Mouse (Mus musculus): ENCODE measurements around the gene Clec4a2. TPM values are rescaled to one million over a fixed set of nuclear protein-coding genes. Genes with fewer than 3 reads are reported as not detected.
"Not testable (repeated sequence)": the region's sequence is repeated elsewhere in the genome, so short reads cannot be mapped to it uniquely, and the experiment has no call there.

Gene Clec4a2
- total RNA-seq (2015) (336 and 371 TPM in 2 replicates), total RNA-seq (2017) (258 and 267 TPM in 2 replicates)

GRCm38 (mm10) chr6:123106128-123106527, at the start of gene Clec4a2:
Gene Clec4a2, plus strand, starts transcription at chr6:123106428.
- not testable (repeated sequence) for ATAC-seq (ENCODE audit: poor library complexity, severe bottlenecking)

- peak; percentile 97 for ATAC-seq (ENCODE audit: poor library complexity, severe bottlenecking)
These were observed 10.9 kb upstream of the Clec4a2 start for GRCm38 (mm10) chr6:123095125-123095843.

GRCm38 (mm10) chr6:123123195-123123594, 17.0 kb downstream of the Clec4a2 start:
- peak; percentile 89 for ATAC-seq (ENCODE audit: poor library complexity, severe bottlenecking)

- peak; percentile 39 for ATAC-seq (ENCODE audit: poor library complexity, severe bottlenecking)
These were observed 20.9 kb downstream of the Clec4a2 start for GRCm38 (mm10) chr6:123127173-123127572.

- not testable (repeated sequence) for ATAC-seq (ENCODE audit: poor library complexity, severe bottlenecking)
These were observed 31.7 kb downstream of the Clec4a2 start for GRCm38 (mm10) chr6:123137766-123138526.

GRCm38 (mm10) chr6:123170106-123170505, 63.9 kb downstream of the Clec4a2 start:
- ATAC-seq (ENCODE audit: poor library complexity, severe bottlenecking): peak; percentile 20

- peak; percentile 44 for ATAC-seq (ENCODE audit: poor library complexity, severe bottlenecking)
These were observed 64.8 kb downstream of the Clec4a2 start for GRCm38 (mm10) chr6:123171040-123171439.

GRCm38 (mm10) chr6:123172593-123172992, 66.4 kb downstream of the Clec4a2 start, which contains the start of gene Clec4b2:
Gene Clec4b2, plus strand, starts transcription at chr6:123172893.
- ATAC-seq (ENCODE audit: poor library complexity, severe bottlenecking): peak; percentile 44

- peak; percentile 82 for ATAC-seq (ENCODE audit: poor library complexity, severe bottlenecking)
These were observed 69.3 kb downstream of the Clec4a2 start for GRCm38 (mm10) chr6:123175549-123175948.

GRCm38 (mm10) chr6:123184862-123185261, 78.6 kb downstream of the Clec4a2 start:
- ATAC-seq (ENCODE audit: poor library complexity, severe bottlenecking): peak; percentile 99

Other genes with a start within 250 kb of the Clec4a2 start
- 33.0 and 34.4 TPM in 2 replicates for gene Necap1, start 232.0 kb upstream of the Clec4a2 start, total RNA-seq (2015)
- 24.9 and 25.9 TPM in 2 replicates for gene Necap1, start 232.0 kb upstream of the Clec4a2 start, total RNA-seq (2017)
- 250 and 267 TPM in 2 replicates for gene Clec4a1, start 184.6 kb upstream of the Clec4a2 start, total RNA-seq (2015)
- 93.7 and 94.5 TPM in 2 replicates for gene Clec4a1, start 184.6 kb upstream of the Clec4a2 start, total RNA-seq (2017)
- gene Clec4a3, start 153.9 kb upstream of the Clec4a2 start, total RNA-seq (2015): 175 and 204 TPM in 2 replicates
- 148 and 150 TPM in 2 replicates for gene Clec4a3, start 153.9 kb upstream of the Clec4a2 start, total RNA-seq (2017)
- gene Clec4a4, start 116.1 kb upstream of the Clec4a2 start, total RNA-seq (2015): 1.9 and 2.4 TPM in 2 replicates
- 0.40 and 0.53 TPM in 2 replicates for gene Clec4a4, start 116.1 kb upstream of the Clec4a2 start, total RNA-seq (2017)
- 35.7 and 37.7 TPM in 2 replicates for gene Clec4b1, start 56.5 kb upstream of the Clec4a2 start, total RNA-seq (2015)
- gene Clec4b1, start 56.5 kb upstream of the Clec4a2 start, total RNA-seq (2017): 26.7 and 30.1 TPM in 2 replicates
- 1.4 and 3.3 TPM in 2 replicates for gene Clec4b2, start 66.5 kb downstream of the Clec4a2 start, total RNA-seq (2015)
- gene Clec4b2, start 66.5 kb downstream of the Clec4a2 start, total RNA-seq (2017): 1.7 and 3.3 TPM in 2 replicates
- gene Clec4n, start 123.4 kb downstream of the Clec4a2 start, total RNA-seq (2015): 1.5 and 2.3 TPM in 2 replicates
- 2.4 and 2.5 TPM in 2 replicates for gene Clec4n, start 123.4 kb downstream of the Clec4a2 start, total RNA-seq (2017)
- gene Clec4d, start 155.7 kb downstream of the Clec4a2 start, total RNA-seq (2015): 45.3 and 55.3 TPM in 2 replicates
- 31.2 and 42.5 TPM in 2 replicates for gene Clec4d, start 155.7 kb downstream of the Clec4a2 start, total RNA-seq (2017)
- 44.8 and 44.9 TPM in 2 replicates for gene Clec4e, start 183.4 kb downstream of the Clec4a2 start, total RNA-seq (2015)
- gene Clec4e, start 183.4 kb downstream of the Clec4a2 start, total RNA-seq (2017): 43.8 TPM in 2 replicates
- gene Vmn2r19, start 201.9 kb downstream of the Clec4a2 start, total RNA-seq (2015): not detected in 2 replicates
- gene Vmn2r19, start 201.9 kb downstream of the Clec4a2 start, total RNA-seq (2017): not detected in 2 replicates